Mouse (Mus musculus) lung, adult 18-20 months (tissue): ENCODE measurements at regions not wholly inside any gene's neighbourhood (a gene's known extent, or its start where the extent isn't known, plus 50 kb on each side); places are given as distances from the start of the nearest gene placed in this dataset.

ENCODE experiments used
- DNase-seq, 2 experiments: peaks; one replicate each; pipeline ENCODE4 v3.0.0; 2022; ENCODE audit warnings: mixed read lengths in 2 of 2

GRCm38 (mm10) chr17:14492936-14493335, 201.1 kb downstream of the Thbs2 start:
- peak; percentile 60 to 65 for DNase-seq

GRCm38 (mm10) chr17:14481746-14482145, 202.4 kb downstream of the Smoc2 start:
- DNase-seq = no peak

- no peak for DNase-seq
Observed at GRCm38 (mm10) chr17:14478938-14479505, 199.7 kb downstream of the Smoc2 start.

GRCm38 (mm10) chr17:14476707-14477106, 197.4 kb downstream of the Smoc2 start:
- no peak for DNase-seq

GRCm38 (mm10) chr17:14475778-14476647, 196.7 kb downstream of the Smoc2 start:
- no peak for DNase-seq

- no peak for DNase-seq
Observed at GRCm38 (mm10) chr17:14475277-14475676, 196.0 kb downstream of the Smoc2 start.

GRCm38 (mm10) chr17:14468754-14469488, 189.6 kb downstream of the Smoc2 start:
- no peak for DNase-seq

GRCm38 (mm10) chr17:14455251-14455743, 176.0 kb downstream of the Smoc2 start:
- DNase-seq = peak in 1 of 2 experiments; percentile 5
